Mouse (Mus musculus): ENCODE results near the gene Cog7. TPM values are rescaled to one million over a fixed set of nuclear protein-coding genes. Genes with fewer than 3 reads are reported as not detected.

Gene Cog7
- polyA plus RNA-seq, 1 experiment = 45.1 TPM

DNA sequence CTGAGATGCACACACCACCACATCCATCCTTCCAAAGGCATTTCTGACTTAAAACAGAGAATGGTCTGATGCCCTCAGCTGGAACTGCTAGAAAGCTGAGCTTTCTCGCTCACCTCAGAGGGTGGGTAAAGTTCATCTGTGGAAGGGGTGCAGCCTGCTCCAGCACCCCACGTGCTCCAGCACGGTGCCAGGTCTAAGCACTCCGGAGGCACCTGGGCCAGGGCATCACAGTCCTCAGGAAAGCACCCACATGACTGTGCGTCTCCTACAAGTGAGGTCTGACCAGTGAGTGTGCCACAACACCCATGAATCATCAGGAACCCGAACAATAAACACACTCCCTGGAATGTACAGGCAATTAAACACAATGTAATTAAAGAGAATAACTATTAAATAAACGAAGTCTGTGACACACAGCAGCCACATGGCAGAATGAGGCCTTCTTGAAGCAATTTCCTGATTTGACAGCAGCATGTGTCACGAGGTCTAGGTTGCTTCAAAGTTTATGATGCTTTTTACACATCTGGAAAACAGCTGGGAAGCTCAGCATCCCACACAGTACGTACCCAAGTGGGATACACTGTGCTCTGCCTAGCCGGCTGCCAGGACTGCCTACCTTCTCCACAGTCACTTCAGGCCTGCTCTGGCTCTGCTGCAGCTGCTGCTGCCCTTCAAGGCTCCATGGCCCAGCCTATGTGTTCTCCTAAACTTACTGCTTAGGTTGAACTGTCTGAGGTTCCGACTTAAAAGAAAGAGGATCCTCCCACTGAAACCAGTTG, 26.4 kb downstream of the Cog7 start:
- no peaks in the 10 kb centered on the region for H3K27me3 ChIP-seq (ENCODE audit: control insufficient read depth, insufficient read depth, low read length)
- H3K27ac ChIP-seq (ENCODE audit: control insufficient read depth, insufficient read depth, low read depth, low read length) = no peak overlapping the region
- no peaks in the 10 kb centered on the region for H3K4me1 ChIP-seq (ENCODE audit: control insufficient read depth, insufficient read depth, low read length)
- H3K36me3 ChIP-seq (ENCODE audit: control insufficient read depth, insufficient read depth, low read length) = peaks cover 3% of the 10 kb centered on the region; the same call in 1 of the 2 replicates
- no peak for TF ChIP-seq CTCF (IDR thresholded peaks at IDR 0.05; ENCODE audit: control insufficient read depth, insufficient read depth, insufficient replicate concordance, low read depth, low read length)
- no peak for TF ChIP-seq POLR2A (IDR thresholded peaks at IDR 0.05; ENCODE audit: control insufficient read depth, low read depth, low read length)
- H3K4me3 ChIP-seq (ENCODE audit: control insufficient read depth, low read depth, low read length) = no peak overlapping the region

GRCm38 (mm10) chr7:121947513-121947912, 34.0 kb downstream of the Cog7 start:
- no peak overlapping the region for H3K4me3 ChIP-seq (ENCODE audit: control insufficient read depth, low read depth, low read length)
- H3K27me3 ChIP-seq (ENCODE audit: control insufficient read depth, insufficient read depth, low read length) = no peaks in the 10 kb centered on the region
- H3K27ac ChIP-seq (ENCODE audit: control insufficient read depth, insufficient read depth, low read depth, low read length) = no peak overlapping the region
- peaks cover 3% of the 10 kb centered on the region; the same call in 1 of the 2 replicates for H3K36me3 ChIP-seq (ENCODE audit: control insufficient read depth, insufficient read depth, low read length)
- H3K4me1 ChIP-seq (ENCODE audit: control insufficient read depth, insufficient read depth, low read length) = no peaks in the 10 kb centered on the region
- TF ChIP-seq CTCF (IDR thresholded peaks at IDR 0.05; ENCODE audit: control insufficient read depth, insufficient read depth, insufficient replicate concordance, low read depth, low read length) = no peak
- no peak for TF ChIP-seq POLR2A (IDR thresholded peaks at IDR 0.05; ENCODE audit: control insufficient read depth, low read depth, low read length)

GRCm38 (mm10) chr7:121946196-121946595, 35.3 kb downstream of the Cog7 start:
- Histone ChIP-seq H3K27me3 (ENCODE audit: control insufficient read depth, insufficient read depth, low read length) (no peaks in the 10 kb centered on the region), H3K36me3 (ENCODE audit: control insufficient read depth, insufficient read depth, low read length) (peaks cover 3% of the 10 kb centered on the region; the same call in 1 of the 2 replicates), H3K27ac (ENCODE audit: control insufficient read depth, insufficient read depth, low read depth, low read length) (no peak overlapping the region), H3K4me1 (ENCODE audit: control insufficient read depth, insufficient read depth, low read length) (no peaks in the 10 kb centered on the region), H3K4me3 (ENCODE audit: control insufficient read depth, low read depth, low read length) (no peak overlapping the region)
- TF ChIP-seq POLR2A (IDR thresholded peaks at IDR 0.05; ENCODE audit: control insufficient read depth, low read depth, low read length) (no peak), CTCF (IDR thresholded peaks at IDR 0.05; ENCODE audit: control insufficient read depth, insufficient read depth, insufficient replicate concordance, low read depth, low read length) (no peak)

GRCm38 (mm10) chr7:121942371-121942770, 39.1 kb downstream of the Cog7 start:
- Histone ChIP-seq H3K4me3 (ENCODE audit: control insufficient read depth, low read depth, low read length) (no peak overlapping the region), H3K27me3 (ENCODE audit: control insufficient read depth, insufficient read depth, low read length) (no peaks in the 10 kb centered on the region), H3K36me3 (ENCODE audit: control insufficient read depth, insufficient read depth, low read length) (no peaks in the 10 kb centered on the region; the same call in 1 of the 2 replicates), H3K27ac (ENCODE audit: control insufficient read depth, insufficient read depth, low read depth, low read length) (no peak overlapping the region), H3K4me1 (ENCODE audit: control insufficient read depth, insufficient read depth, low read length) (no peaks in the 10 kb centered on the region)
- TF ChIP-seq CTCF (IDR thresholded peaks at IDR 0.05; ENCODE audit: control insufficient read depth, insufficient read depth, insufficient replicate concordance, low read depth, low read length) (no peak), POLR2A (IDR thresholded peaks at IDR 0.05; ENCODE audit: control insufficient read depth, low read depth, low read length) (no peak)

GRCm38 (mm10) chr7:121941640-121942039, 39.9 kb downstream of the Cog7 start:
- Histone ChIP-seq H3K27ac (ENCODE audit: control insufficient read depth, insufficient read depth, low read depth, low read length) (no peak overlapping the region), H3K4me1 (ENCODE audit: control insufficient read depth, insufficient read depth, low read length) (no peaks in the 10 kb centered on the region), H3K27me3 (ENCODE audit: control insufficient read depth, insufficient read depth, low read length) (no peaks in the 10 kb centered on the region), H3K36me3 (ENCODE audit: control insufficient read depth, insufficient read depth, low read length) (peaks cover 2% of the 10 kb centered on the region), H3K4me3 (ENCODE audit: control insufficient read depth, low read depth, low read length) (no peak overlapping the region)
- TF ChIP-seq POLR2A (IDR thresholded peaks at IDR 0.05; ENCODE audit: control insufficient read depth, low read depth, low read length) (no peak), CTCF (IDR thresholded peaks at IDR 0.05; ENCODE audit: control insufficient read depth, insufficient read depth, insufficient replicate concordance, low read depth, low read length) (no peak)

GRCm38 (mm10) chr7:121941016-121941415, 40.5 kb downstream of the Cog7 start:
- Histone ChIP-seq H3K4me1 (ENCODE audit: control insufficient read depth, insufficient read depth, low read length) (no peaks in the 10 kb centered on the region), H3K27me3 (ENCODE audit: control insufficient read depth, insufficient read depth, low read length) (no peaks in the 10 kb centered on the region), H3K36me3 (ENCODE audit: control insufficient read depth, insufficient read depth, low read length) (peaks cover 6% of the 10 kb centered on the region), H3K27ac (ENCODE audit: control insufficient read depth, insufficient read depth, low read depth, low read length) (no peak overlapping the region), H3K4me3 (ENCODE audit: control insufficient read depth, low read depth, low read length) (no peak overlapping the region)
- no peak for TF ChIP-seq POLR2A (IDR thresholded peaks at IDR 0.05; ENCODE audit: control insufficient read depth, low read depth, low read length)
- TF ChIP-seq CTCF (IDR thresholded peaks at IDR 0.05; ENCODE audit: control insufficient read depth, insufficient read depth, insufficient replicate concordance, low read depth, low read length) = no peak

GRCm38 (mm10) chr7:121939729-121940128, 41.8 kb downstream of the Cog7 start:
- peaks cover 6% of the 10 kb centered on the region for H3K36me3 ChIP-seq (ENCODE audit: control insufficient read depth, insufficient read depth, low read length)
- no peak overlapping the region for H3K27ac ChIP-seq (ENCODE audit: control insufficient read depth, insufficient read depth, low read depth, low read length)
- no peaks in the 10 kb centered on the region for H3K4me1 ChIP-seq (ENCODE audit: control insufficient read depth, insufficient read depth, low read length)
- no peak overlapping the region for H3K4me3 ChIP-seq (ENCODE audit: control insufficient read depth, low read depth, low read length)
- H3K27me3 ChIP-seq (ENCODE audit: control insufficient read depth, insufficient read depth, low read length) = no peaks in the 10 kb centered on the region
- TF ChIP-seq POLR2A (IDR thresholded peaks at IDR 0.05; ENCODE audit: control insufficient read depth, low read depth, low read length) (no peak), CTCF (IDR thresholded peaks at IDR 0.05; ENCODE audit: control insufficient read depth, insufficient read depth, insufficient replicate concordance, low read depth, low read length) (no peak)

All from testis, adult 2 months (tissue).